Mouse (Mus musculus): ENCODE measurements around the gene Oma1.

Gene Oma1

DNA sequence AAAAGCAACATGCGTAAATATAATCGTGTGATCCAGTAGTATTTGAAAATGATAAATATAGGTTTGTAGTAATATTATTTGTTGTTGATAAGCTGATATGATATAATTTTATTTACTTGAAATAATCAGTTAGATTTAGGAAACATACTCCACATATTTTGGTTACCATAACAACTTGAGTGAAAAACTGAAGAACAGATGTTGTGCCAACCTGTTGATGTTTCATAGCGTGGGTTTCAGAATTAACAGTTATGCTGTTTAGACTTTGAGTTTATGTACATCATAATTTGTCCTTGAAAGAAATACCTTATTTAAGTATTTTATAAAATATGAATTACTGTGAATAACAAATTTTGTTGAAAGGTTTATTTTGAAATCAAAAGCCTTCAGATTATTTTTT, 43.8 kb downstream of the Oma1 start:
- no peak for DNase-seq (ENCODE audit: low read depth, low spot score)

DNA sequence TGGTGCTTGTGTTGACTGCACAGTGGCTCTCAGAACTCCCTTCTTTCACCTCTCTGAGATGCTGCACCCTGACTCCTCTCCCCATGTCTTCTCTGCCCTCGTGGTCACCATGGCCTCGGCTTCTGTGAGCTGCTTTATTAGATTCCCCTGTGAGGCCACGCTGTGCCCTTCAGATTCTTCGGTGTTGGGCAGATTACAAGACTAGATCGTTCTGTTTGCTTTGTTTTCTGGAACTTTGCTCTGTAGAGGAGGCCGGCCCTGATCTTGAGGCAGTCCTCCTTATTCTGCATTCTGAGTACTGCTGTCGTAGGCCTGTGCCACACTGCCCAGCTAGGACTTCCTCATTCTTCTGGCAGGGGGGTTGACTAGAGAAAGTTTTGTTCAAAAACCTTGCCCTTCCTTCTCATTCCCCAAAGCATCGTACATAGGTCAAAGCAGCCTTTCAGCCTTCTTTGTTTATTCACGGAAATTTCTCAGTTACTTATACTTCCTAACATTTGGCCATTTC, 45.4 kb downstream of the Oma1 start:
- no peak for DNase-seq (ENCODE audit: low read depth, low spot score)

DNA sequence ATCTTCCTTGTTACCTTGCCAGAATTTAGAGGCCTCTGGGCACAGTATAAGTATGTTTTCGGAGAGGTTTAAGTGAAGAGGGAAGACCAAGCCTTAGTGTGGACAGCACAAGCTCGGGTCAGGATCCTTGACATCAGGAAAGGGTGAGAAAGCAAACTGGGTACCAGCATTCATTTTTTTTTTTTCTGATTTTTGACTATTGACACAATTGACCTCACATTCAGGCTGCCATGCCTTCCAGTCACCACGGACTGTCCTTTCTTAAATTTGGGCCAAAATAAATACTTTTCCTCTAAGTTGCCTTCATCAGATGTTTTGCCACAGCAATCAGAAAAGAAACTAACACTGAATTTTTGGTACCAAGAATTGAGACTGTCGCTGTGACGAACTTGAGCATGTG, 68.6 kb downstream of the Oma1 start:
- no peak for DNase-seq (ENCODE audit: low read depth, low spot score)

DNA sequence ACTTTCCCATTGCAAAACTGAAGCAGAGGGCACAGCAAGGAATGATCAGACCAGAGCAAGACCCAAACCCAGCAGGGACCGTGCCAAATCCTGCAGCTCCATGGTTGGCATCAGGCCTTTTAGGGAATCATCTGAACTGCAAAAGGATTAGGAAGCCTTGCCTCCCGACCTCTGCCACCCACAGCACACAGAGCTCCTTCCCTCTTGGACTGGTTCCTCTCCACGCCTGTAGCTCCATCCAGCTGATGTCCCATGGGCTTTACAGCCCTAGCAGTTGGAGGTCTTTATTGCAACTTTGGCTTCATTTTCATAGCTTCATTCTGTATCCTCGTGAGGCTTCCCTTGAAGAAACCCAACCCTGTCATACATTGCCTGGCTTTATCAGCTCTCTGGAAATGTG, 71.4 kb downstream of the Oma1 start:
- DNase-seq (ENCODE audit: low read depth, low spot score), result no peak

GRCm38 (mm10) chr4:103385835-103386787, 72.5 kb downstream of the Oma1 start:
- DNase-seq (ENCODE audit: low read depth, low spot score), result no peak

GRCm38 (mm10) chr4:103387292-103387691, 73.7 kb downstream of the Oma1 start:
- DNase-seq (ENCODE audit: low read depth, low spot score), result no peak

- DNase-seq (ENCODE audit: low read depth, low spot score), result no peak
Measured at GRCm38 (mm10) chr4:103388530-103389178, 75.0 kb downstream of the Oma1 start.

- no peak for DNase-seq (ENCODE audit: low read depth, low spot score)
Measured at GRCm38 (mm10) chr4:103389583-103389982, 76.0 kb downstream of the Oma1 start.

DNA sequence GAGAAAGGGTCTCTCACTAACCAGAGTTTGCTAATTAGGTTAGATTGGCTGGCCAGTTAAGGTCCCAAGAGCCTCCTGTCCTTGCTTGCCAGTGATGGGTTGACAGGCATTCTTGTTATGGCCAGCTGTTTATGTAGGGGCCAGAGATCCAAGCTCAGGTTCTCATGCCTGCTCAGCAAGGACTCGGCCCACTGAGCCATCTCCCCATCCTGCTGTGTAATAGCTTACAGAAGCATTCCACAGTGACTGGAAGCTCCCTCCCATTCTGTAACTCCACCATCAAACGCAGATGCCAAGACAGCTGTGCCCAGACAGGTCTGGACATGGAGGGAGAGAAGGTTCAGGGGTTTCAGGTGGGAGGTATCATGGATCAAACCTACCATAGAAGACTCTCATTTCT, 76.9 kb downstream of the Oma1 start:
- DNase-seq (ENCODE audit: low read depth, low spot score), result no peak

DNA sequence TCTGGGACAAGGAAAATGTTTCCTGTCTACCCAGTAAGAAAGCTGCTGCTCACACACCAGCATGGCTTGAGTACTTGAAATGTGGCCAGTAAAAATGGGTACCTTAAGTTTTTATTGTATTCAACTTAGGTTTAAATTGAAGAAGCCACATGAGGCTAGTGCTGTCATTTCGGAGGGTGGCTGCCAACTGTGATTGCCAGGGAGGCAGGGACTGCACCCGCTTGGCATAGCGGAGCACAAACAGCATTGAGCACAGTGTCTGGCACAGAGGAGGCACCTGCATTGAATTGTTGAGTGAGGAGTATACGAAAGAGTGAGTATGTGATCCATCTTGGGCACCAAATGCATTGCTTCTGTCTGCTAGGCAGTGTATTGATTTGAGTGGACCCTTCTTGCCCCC, 81.5 kb downstream of the Oma1 start:
- DNase-seq (ENCODE audit: low read depth, low spot score), result no peak

DNA sequence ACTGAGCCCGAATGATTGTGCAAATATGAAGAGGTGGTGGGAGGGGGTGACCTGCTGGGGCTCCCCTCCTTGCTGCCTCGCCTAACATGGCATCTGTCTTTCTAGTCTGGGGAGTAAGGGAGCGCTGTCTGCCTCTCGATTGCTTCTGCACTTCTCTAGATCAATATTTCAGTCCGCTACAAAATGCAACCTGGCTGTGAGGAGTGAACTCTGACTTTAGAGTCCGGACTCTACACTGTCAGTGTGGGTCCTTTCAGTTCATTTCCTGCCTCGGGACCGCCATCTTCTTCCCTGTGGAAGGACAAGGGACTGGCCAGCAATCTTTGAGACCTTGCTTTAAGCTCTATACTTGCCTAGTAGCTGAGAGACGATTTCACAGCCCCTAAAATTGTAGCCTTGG, 82.3 kb downstream of the Oma1 start:
- no peak for DNase-seq (ENCODE audit: low read depth, low spot score)

DNA sequence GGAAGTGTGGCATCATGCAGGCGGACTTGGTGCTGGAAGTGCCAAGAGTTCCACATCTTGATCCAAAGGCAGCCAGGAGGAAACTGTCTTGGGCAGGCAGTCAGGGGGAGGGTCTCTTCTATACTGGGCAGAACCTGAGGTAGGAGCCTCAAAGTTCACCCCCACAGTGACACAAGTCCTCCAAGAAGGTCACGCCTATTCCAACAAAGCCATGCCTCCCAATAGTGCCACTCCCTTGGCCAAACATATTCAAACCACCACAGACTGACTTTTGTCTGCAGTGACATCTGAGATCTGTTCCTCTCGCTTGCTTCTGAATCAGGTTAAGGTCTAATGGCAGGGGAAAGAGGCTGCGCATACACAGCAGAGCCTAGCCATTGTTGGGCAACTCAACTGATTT, 83.3 kb downstream of the Oma1 start:
- DNase-seq (ENCODE audit: low read depth, low spot score), result no peak

GRCm38 (mm10) chr4:103402581-103402980, 89.0 kb downstream of the Oma1 start:
- DNase-seq (ENCODE audit: low read depth, low spot score), result no peak

DNA sequence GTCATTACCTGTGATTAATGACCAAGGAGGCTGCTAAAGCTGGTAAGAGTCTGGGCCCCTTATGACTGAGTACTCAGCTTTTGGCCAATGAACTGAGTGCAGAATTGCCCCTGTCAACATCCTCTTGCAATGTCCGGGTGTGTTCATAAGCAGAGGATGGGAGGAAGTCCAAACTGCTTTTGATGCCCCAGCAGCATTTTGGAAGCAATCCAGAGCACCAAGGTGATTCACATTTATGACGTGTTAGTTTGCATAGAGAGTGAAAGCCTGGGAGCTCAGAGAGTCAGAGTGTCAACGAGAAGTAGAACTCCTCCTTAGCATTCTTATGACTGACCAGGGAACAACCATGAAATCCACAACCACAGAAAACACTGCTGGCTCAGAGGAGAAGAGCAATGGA, 91.7 kb downstream of the Oma1 start:
- DNase-seq (ENCODE audit: low read depth, low spot score), result no peak

DNA sequence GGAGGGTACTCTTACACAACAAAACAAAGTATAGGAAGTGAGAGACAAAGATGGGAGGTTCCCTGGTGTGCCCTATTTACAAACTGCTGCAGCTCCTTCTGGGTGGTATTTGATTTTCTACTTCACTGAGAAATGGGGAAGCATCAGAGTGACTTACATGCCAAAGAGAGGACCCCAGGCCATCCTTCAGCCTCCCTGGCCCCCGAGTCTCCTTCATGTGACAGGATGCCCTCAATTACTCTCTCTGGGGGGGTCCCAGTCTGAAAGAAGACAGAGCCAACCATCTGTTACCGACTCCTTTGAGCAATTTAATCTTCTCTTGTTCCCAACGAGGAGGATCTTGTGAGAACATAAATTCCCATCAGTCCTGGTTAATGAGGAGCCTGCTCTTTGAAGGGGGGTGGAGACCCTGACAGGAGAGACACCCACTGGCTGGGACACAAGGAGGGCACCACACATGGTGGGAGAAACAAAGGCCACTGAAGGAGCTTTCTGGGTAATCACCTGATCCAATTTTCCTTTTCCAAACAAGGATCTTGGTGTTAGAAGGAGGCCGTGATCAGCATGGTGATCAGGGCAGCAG, 96.7 kb downstream of the Oma1 start:
- no peak for DNase-seq (ENCODE audit: low read depth, low spot score)
